Mouse (Mus musculus) embryonic facial prominence, embryonic 14.5 days (tissue): ENCODE measurements around the gene Slc26a11. TPM values are rescaled to one million over a fixed set of nuclear protein-coding genes. Genes with fewer than 3 reads are reported as not detected.
"Not testable (repeated sequence)": the region's sequence is repeated elsewhere in the genome, so short reads cannot be mapped to it uniquely, and the experiment has no call there.

ENCODE experiments used
- ATAC-seq: fragments of 200-750 bp; cut with Nextera tagmentation; 2 replicates; pipeline ENCODE4 v1.8.0; 2017; ENCODE audit warnings: low read depth, moderate number of reproducible peaks, moderate TSS enrichment
- DNase-seq: peaks from one replicate; pipeline ENCODE4 v3.0.0-alpha.2; 2015; ENCODE audit warnings: low spot score
- H3K27ac ChIP-seq: fragments of 300-500 bp; sonication (generic); replicated peaks from 2 replicates; pipeline ENCODE4 v1.5.1; 2014; ENCODE audit warnings: low read depth, mild to moderate bottlenecking, low read length, moderate library complexity
- H3K27me3 ChIP-seq: fragments of 300-500 bp; sonication (generic); replicated peaks from 2 replicates; pipeline ENCODE4 v1.6.1; 2014; ENCODE audit warnings: low read length; ENCODE audit not compliant: control insufficient read depth, insufficient read depth
- H3K36me3 ChIP-seq: fragments of 300-500 bp; sonication (generic); 2 replicates; pipeline ENCODE4 v1.6.1; 2014; ENCODE audit warnings: low read length, mixed read lengths; ENCODE audit not compliant: control insufficient read depth, insufficient read depth
- H3K4me1 ChIP-seq: fragments of 300-500 bp; sonication (generic); 2 replicates; pipeline ENCODE4 v1.6.1; 2014; ENCODE audit warnings: antibody characterized with exemption, low read length; ENCODE audit not compliant: control insufficient read depth, insufficient read depth
- H3K4me2 ChIP-seq: fragments of 300-500 bp; sonication (generic); 2 replicates; pipeline ENCODE4 v1.6.1; 2014; ENCODE audit warnings: low read depth, mild to moderate bottlenecking, low read length, moderate library complexity, mixed read lengths
- H3K4me3 ChIP-seq: fragments of 300-500 bp; sonication (generic); 2 replicates; pipeline ENCODE4 v1.5.1; 2014; ENCODE audit warnings: low read depth, mild to moderate bottlenecking, low read length
- H3K9ac ChIP-seq: fragments of 300-500 bp; sonication (generic); 2 replicates; pipeline ENCODE4 v1.6.1; 2014; ENCODE audit warnings: low read depth, mild to moderate bottlenecking, low read length, moderate library complexity, mixed read lengths
- H3K9me3 ChIP-seq: fragments of 300-500 bp; sonication (generic); 2 replicates; pipeline ENCODE4 v1.6.1; 2016; ENCODE audit warnings: low read length; ENCODE audit not compliant: control insufficient read depth
- WGBS: fragments of 180-500 bp; shearing (Covaris S2); extraction: QIAGEN DNeasy Blood & Tissue Kit; methylation state at CpG from one replicate; pipeline ENCODE4 v1.1.7; 2014; 5-methylcytosine and 5-hydroxymethylcytosine counted together
- polyA plus RNA-seq: library from polyadenylated mRNA; unstranded; fragments of >200 nt; fragmentation: Nextera tagmentation; extraction: Ambion mirVana; gene quantifications from 2 replicates; pipeline ENCODE4 v1.2.1, GENCODE M21; 2014

The Slc26a11 gene
- polyA plus RNA-seq, 1 experiment from 2014 or later = 7.8 TPM

GRCm38 (mm10) chr11:119378551-119378950 is 23.2 kb downstream of the Slc26a11 start:
- 90% methylated on average over 1 of the region's 1 CpGs for WGBS
- H3K9me3 ChIP-seq = no peaks in the 10 kb centered on the region
- H3K9ac ChIP-seq = no peak overlapping the region
- H3K4me2 ChIP-seq = no peak overlapping the region
- H3K4me1 ChIP-seq = no peaks in the 10 kb centered on the region
- no peak for DNase-seq
- H3K36me3 ChIP-seq = peaks cover 36% of the 10 kb centered on the region
- H3K4me3 ChIP-seq = no peak overlapping the region
- no peak for ATAC-seq
- H3K27ac ChIP-seq = no peak overlapping the region
- H3K27me3 ChIP-seq = no peaks in the 10 kb centered on the region

- Histone ChIP-seq H3K27ac (no peak overlapping the region), H3K27me3 (no peaks in the 10 kb centered on the region), H3K36me3 (peaks cover 27% of the 10 kb centered on the region), H3K4me3 (no peak overlapping the region), H3K9ac (no peak overlapping the region), H3K4me1 (no peaks in the 10 kb centered on the region), H3K9me3 (no peaks in the 10 kb centered on the region), H3K4me2 (no peak overlapping the region)
- 79% methylated on average over 9 of the region's 9 CpGs for WGBS
- DNase-seq (no peak), ATAC-seq (no peak)
Measured at GRCm38 (mm10) chr11:119381631-119382337, 26.4 kb downstream of the Slc26a11 start.

GRCm38 (mm10) chr11:119382338-119382850 is 27.0 kb downstream of the Slc26a11 start:
- ATAC-seq (no peak), DNase-seq (no peak)
- H3K4me3 ChIP-seq = no peak overlapping the region
- H3K4me2 ChIP-seq = no peak overlapping the region
- H3K9me3 ChIP-seq = no peaks in the 10 kb centered on the region
- no peak overlapping the region for H3K9ac ChIP-seq
- no peaks in the 10 kb centered on the region for H3K4me1 ChIP-seq
- WGBS = 60% methylated on average over 6 of the region's 6 CpGs
- no peaks in the 10 kb centered on the region; the same call in 1 of the 2 replicates for H3K27me3 ChIP-seq
- H3K36me3 ChIP-seq = peaks cover 23% of the 10 kb centered on the region
- H3K27ac ChIP-seq = no peak overlapping the region

- Histone ChIP-seq H3K9me3 (no peaks in the 10 kb centered on the region), H3K4me1 (no peaks in the 10 kb centered on the region), H3K36me3 (peaks cover 4% of the 10 kb centered on the region; the same call in 1 of the 2 replicates), H3K4me2 (no peak overlapping the region), H3K4me3 (no peak overlapping the region), H3K27ac (no peak overlapping the region), H3K27me3 (peaks cover 7% of the 10 kb centered on the region), H3K9ac (no peak overlapping the region)
- WGBS = 66% methylated on average over 4 of the region's 4 CpGs
- no peak for ATAC-seq
- peak; percentile 34 for DNase-seq
Measured at GRCm38 (mm10) chr11:119384904-119385303, 29.5 kb downstream of the Slc26a11 start.

GRCm38 (mm10) chr11:119386306-119386705 is 30.9 kb downstream of the Slc26a11 start:
- 95% methylated on average over 5 of the region's 5 CpGs for WGBS
- ATAC-seq = no peak
- Histone ChIP-seq H3K27me3 (peaks cover 21% of the 10 kb centered on the region), H3K27ac (no peak overlapping the region), H3K9ac (no peak overlapping the region), H3K36me3 (no peaks in the 10 kb centered on the region), H3K4me1 (peaks cover 5% of the 10 kb centered on the region; the same call in 1 of the 2 replicates), H3K4me3 (no peak overlapping the region), H3K9me3 (no peaks in the 10 kb centered on the region), H3K4me2 (no peak overlapping the region)
- no peak for DNase-seq

GRCm38 (mm10) chr11:119387273-119387672 is 31.9 kb downstream of the Slc26a11 start:
- H3K9ac ChIP-seq, ATAC-seq, H3K4me3 ChIP-seq, H3K27ac ChIP-seq, H3K9me3 ChIP-seq, DNase-seq, H3K4me2 ChIP-seq, H3K4me1 ChIP-seq, H3K36me3 ChIP-seq: not testable (repeated sequence)
- 22% methylated on average over 3 of the region's 3 CpGs for WGBS
- peaks cover 30% of the 10 kb centered on the region for H3K27me3 ChIP-seq

GRCm38 (mm10) chr11:119389851-119390270 is 34.5 kb downstream of the Slc26a11 start:
- WGBS = under 1% methylated on average over 24 of the region's 35 CpGs
- Histone ChIP-seq H3K27ac (peak overlapping the region; percentile 52), H3K27me3 (peaks cover 48% of the 10 kb centered on the region), H3K36me3 (no peaks in the 10 kb centered on the region), H3K9ac (peak overlapping the region; percentile 66), H3K4me2 (peak overlapping the region; percentile 98), H3K4me3 (peak overlapping the region; percentile 68), H3K4me1 (peaks cover 10% of the 10 kb centered on the region), H3K9me3 (no peaks in the 10 kb centered on the region)
- DNase-seq (peak; percentile 75), ATAC-seq (peak; percentile 63)

- Histone ChIP-seq H3K27me3 (peaks cover 55% of the 10 kb centered on the region), H3K4me3 (peak overlapping the region; percentile 68), H3K36me3 (no peaks in the 10 kb centered on the region), H3K9me3 (no peaks in the 10 kb centered on the region), H3K4me2 (peak overlapping the region; percentile 98), H3K4me1 (peaks cover 10% of the 10 kb centered on the region), H3K9ac (peak overlapping the region; percentile 66), H3K27ac (peak overlapping the region; percentile 52)
- DNase-seq = peak; percentile 38
- WGBS = 3% methylated on average over 36 of the region's 53 CpGs
- peak; percentile 13; the same call in 1 of the 2 replicates for ATAC-seq
Measured at GRCm38 (mm10) chr11:119390271-119391231, 35.2 kb downstream of the Slc26a11 start.
